Mouse (Mus musculus) limb, embryonic 12.5 days (tissue): ENCODE results near the gene Cmtm4. TPM values are rescaled to one million over a fixed set of nuclear protein-coding genes. Genes with fewer than 3 reads are reported as not detected.

Experiments
- ATAC-seq: fragments of 200-750 bp; cut with Nextera tagmentation; 2 replicates; pipeline ENCODE4 v1.8.0; 2017; ENCODE audit warnings: low read depth, moderate TSS enrichment; ENCODE audit not compliant: insufficient number of reproducible peaks, insufficient read depth, low FRiP score, low TSS enrichment
- H3K27ac ChIP-seq: fragments of 300-500 bp; sonication (generic); 2 replicates; pipeline ENCODE4 v1.5.1; 2016; ENCODE audit warnings: mild to moderate bottlenecking, moderate library complexity
- H3K27me3 ChIP-seq: fragments of 300-500 bp; sonication (generic); 2 replicates; pipeline ENCODE4 v1.6.1; 2016; ENCODE audit warnings: mild to moderate bottlenecking, moderate library complexity
- H3K36me3 ChIP-seq: fragments of 300-500 bp; sonication (generic); 2 replicates; pipeline ENCODE4 v1.6.1; 2016; ENCODE audit warnings: mild to moderate bottlenecking, moderate library complexity
- H3K4me1 ChIP-seq: fragments of 300-500 bp; sonication (generic); replicated peaks from 2 replicates; pipeline ENCODE4 v1.6.1; 2016
- H3K4me2 ChIP-seq: fragments of 300-500 bp; sonication (generic); 2 replicates; pipeline ENCODE4 v1.6.1; 2016; ENCODE audit warnings: mild to moderate bottlenecking, moderate library complexity
- H3K4me3 ChIP-seq: fragments of 300-500 bp; sonication (generic); replicated peaks from 2 replicates; pipeline ENCODE4 v1.5.1; 2016; ENCODE audit warnings: mild to moderate bottlenecking
- H3K9ac ChIP-seq: fragments of 300-500 bp; sonication (generic); replicated peaks from 2 replicates; pipeline ENCODE4 v1.6.1; 2016; ENCODE audit warnings: mild to moderate bottlenecking, moderate library complexity
- H3K9me3 ChIP-seq: fragments of 300-500 bp; sonication (generic); 2 replicates; pipeline ENCODE4 v1.6.1; 2016; ENCODE audit warnings: mild to moderate bottlenecking, moderate library complexity
- WGBS: fragments of 180-500 bp; shearing (Covaris S2); methylation state at CpG from one replicate; pipeline ENCODE4 v1.1.7; 2016; 5-methylcytosine and 5-hydroxymethylcytosine counted together
- polyA plus RNA-seq: library from polyadenylated mRNA; unstranded; fragments of >200 nt; fragmentation: Nextera tagmentation; extraction: Ambion mirVana; gene quantifications from 2 replicates; pipeline ENCODE4 v1.2.1, GENCODE M21; 2016

Gene Cmtm4
- polyA plus RNA-seq, 1 experiment from 2014 or later = 3.2 TPM

- H3K27me3 ChIP-seq = no peaks in the 10 kb centered on the region
- H3K4me3 ChIP-seq = no peak overlapping the region
- H3K4me1 ChIP-seq = no peaks in the 10 kb centered on the region
- ATAC-seq = no peak
- no peak overlapping the region for H3K4me2 ChIP-seq
- no peaks in the 10 kb centered on the region for H3K9me3 ChIP-seq
- H3K27ac ChIP-seq = no peak overlapping the region
- H3K9ac ChIP-seq = no peak overlapping the region
- H3K36me3 ChIP-seq = peaks cover 97% of the 10 kb centered on the region
- 87% methylated on average over 4 of the region's 4 CpGs for WGBS
Measured at GRCm38 (mm10) chr8:104434275-104434674, 38.7 kb upstream of the Cmtm4 start.

GRCm38 (mm10) chr8:104433191-104433842 lies 37.7 kb upstream of the Cmtm4 start:
- Histone ChIP-seq H3K27me3 (no peaks in the 10 kb centered on the region), H3K27ac (no peak overlapping the region), H3K9me3 (no peaks in the 10 kb centered on the region), H3K4me1 (no peaks in the 10 kb centered on the region), H3K4me3 (no peak overlapping the region), H3K9ac (no peak overlapping the region), H3K4me2 (no peak overlapping the region), H3K36me3 (peaks cover 97% of the 10 kb centered on the region)
- ATAC-seq = no peak
- WGBS = 95% methylated on average over 5 of the region's 5 CpGs

GRCm38 (mm10) chr8:104432656-104433055 lies 37.0 kb upstream of the Cmtm4 start:
- no peak for ATAC-seq
- no peak overlapping the region for H3K4me2 ChIP-seq
- no peak overlapping the region for H3K4me3 ChIP-seq
- WGBS = 98% methylated on average over 6 of the region's 6 CpGs
- no peaks in the 10 kb centered on the region for H3K9me3 ChIP-seq
- H3K4me1 ChIP-seq = no peaks in the 10 kb centered on the region
- no peaks in the 10 kb centered on the region for H3K27me3 ChIP-seq
- no peak overlapping the region for H3K9ac ChIP-seq
- H3K36me3 ChIP-seq = peaks cover 99% of the 10 kb centered on the region
- no peak overlapping the region for H3K27ac ChIP-seq

GRCm38 (mm10) chr8:104430230-104430629 lies 34.6 kb upstream of the Cmtm4 start:
- Histone ChIP-seq H3K4me1 (no peaks in the 10 kb centered on the region), H3K4me3 (no peak overlapping the region), H3K27me3 (no peaks in the 10 kb centered on the region), H3K4me2 (no peak overlapping the region), H3K9ac (no peak overlapping the region), H3K27ac (no peak overlapping the region), H3K36me3 (peaks cover 99% of the 10 kb centered on the region), H3K9me3 (no peaks in the 10 kb centered on the region)
- no peak for ATAC-seq
- WGBS = 88% methylated on average over 7 of the region's 7 CpGs

- Histone ChIP-seq H3K4me2 (no peak overlapping the region), H3K9ac (no peak overlapping the region)
- WGBS = 92% methylated on average over 13 of the region's 13 CpGs
Measured at GRCm38 (mm10) chr8:104427703-104428102, 32.1 kb upstream of the Cmtm4 start.

GRCm38 (mm10) chr8:104422313-104422712 lies 26.7 kb upstream of the Cmtm4 start:
- ATAC-seq = no peak
- WGBS = 92% methylated on average over 6 of the region's 6 CpGs
- Histone ChIP-seq H3K4me1 (no peaks in the 10 kb centered on the region), H3K27me3 (no peaks in the 10 kb centered on the region), H3K9me3 (no peaks in the 10 kb centered on the region), H3K4me3 (no peak overlapping the region), H3K9ac (no peak overlapping the region), H3K4me2 (no peak overlapping the region), H3K27ac (no peak overlapping the region), H3K36me3 (peaks cover 96% of the 10 kb centered on the region)

More at GRCm38 (mm10) chr8:104427703-104428102, 32.1 kb upstream of the Cmtm4 start:
- H3K4me1 ChIP-seq = no peaks in the 10 kb centered on the region
- H3K9me3 ChIP-seq = no peaks in the 10 kb centered on the region
- H3K36me3 ChIP-seq = peaks cover 97% of the 10 kb centered on the region
- no peak overlapping the region for H3K27ac ChIP-seq
- ATAC-seq = no peak
- no peaks in the 10 kb centered on the region for H3K27me3 ChIP-seq
- no peak overlapping the region for H3K4me3 ChIP-seq

- no peak for ATAC-seq
- no peaks in the 10 kb centered on the region for H3K27me3 ChIP-seq
- H3K4me3 ChIP-seq = no peak overlapping the region
- no peak overlapping the region for H3K9ac ChIP-seq
- WGBS = 71% methylated on average over 6 of the region's 6 CpGs
- no peaks in the 10 kb centered on the region for H3K4me1 ChIP-seq
- H3K27ac ChIP-seq = no peak overlapping the region
- no peaks in the 10 kb centered on the region for H3K9me3 ChIP-seq
- no peak overlapping the region for H3K4me2 ChIP-seq
- H3K36me3 ChIP-seq = peaks cover 40% of the 10 kb centered on the region
Measured at GRCm38 (mm10) chr8:104416022-104416421, 20.4 kb upstream of the Cmtm4 start.

- ATAC-seq = no peak
- 53% methylated on average over 3 of the region's 3 CpGs for WGBS
Measured at GRCm38 (mm10) chr8:104414204-104414603, 18.6 kb upstream of the Cmtm4 start.

GRCm38 (mm10) chr8:104413770-104414169 lies 18.2 kb upstream of the Cmtm4 start:
- 84% methylated on average over 4 of the region's 4 CpGs for WGBS
- 0 out of 2 replicates have a peak, but pooled peaks have one; percentile 49 for ATAC-seq
- no peaks in the 10 kb centered on the region for H3K4me1 ChIP-seq

More at GRCm38 (mm10) chr8:104414204-104414603, 18.6 kb upstream of the Cmtm4 start:
- peaks cover 22% of the 10 kb centered on the region for H3K36me3 ChIP-seq
- no peaks in the 10 kb centered on the region for H3K4me1 ChIP-seq
- no peak overlapping the region for H3K4me2 ChIP-seq
- no peak overlapping the region for H3K4me3 ChIP-seq
- H3K27me3 ChIP-seq = no peaks in the 10 kb centered on the region
- H3K9ac ChIP-seq = no peak overlapping the region
- H3K27ac ChIP-seq = no peak overlapping the region
- H3K9me3 ChIP-seq = no peaks in the 10 kb centered on the region

GRCm38 (mm10) chr8:104412805-104413532 lies 17.4 kb upstream of the Cmtm4 start:
- ATAC-seq = no peak
- no peak overlapping the region for H3K4me3 ChIP-seq
- no peaks in the 10 kb centered on the region for H3K4me1 ChIP-seq
- WGBS = 72% methylated on average over 7 of the region's 7 CpGs
- H3K36me3 ChIP-seq = peaks cover 11% of the 10 kb centered on the region
- no peaks in the 10 kb centered on the region for H3K27me3 ChIP-seq
- no peak overlapping the region for H3K27ac ChIP-seq
- H3K9ac ChIP-seq = no peak overlapping the region
- no peak overlapping the region for H3K4me2 ChIP-seq
- H3K9me3 ChIP-seq = no peaks in the 10 kb centered on the region

More at GRCm38 (mm10) chr8:104413770-104414169, 18.2 kb upstream of the Cmtm4 start:
- peaks cover 18% of the 10 kb centered on the region for H3K36me3 ChIP-seq
- no peaks in the 10 kb centered on the region for H3K27me3 ChIP-seq
- H3K9me3 ChIP-seq = no peaks in the 10 kb centered on the region
- no peak overlapping the region for H3K4me2 ChIP-seq
- H3K27ac ChIP-seq = no peak overlapping the region
- no peak overlapping the region for H3K4me3 ChIP-seq
- 0 out of 2 replicates have a peak overlapping the region, but pooled peaks have one; percentile 8 for H3K9ac ChIP-seq

GRCm38 (mm10) chr8:104411972-104412371 lies 16.4 kb upstream of the Cmtm4 start:
- Histone ChIP-seq H3K27me3 (no peaks in the 10 kb centered on the region), H3K4me2 (no peak overlapping the region), H3K4me3 (no peak overlapping the region), H3K9me3 (no peaks in the 10 kb centered on the region), H3K4me1 (no peaks in the 10 kb centered on the region), H3K27ac (no peak overlapping the region), H3K36me3 (peaks cover 1% of the 10 kb centered on the region), H3K9ac (no peak overlapping the region)
- no peak for ATAC-seq
- 85% methylated on average over 3 of the region's 3 CpGs for WGBS
